Mouse (Mus musculus) thymus, postnatal 36 days (tissue): ENCODE results near the gene Itgb2l.

Source experiments
- DNase-seq, 2 experiments: peaks; one replicate each; pipeline ENCODE4 v3.0.0; 2022; ENCODE audit warnings: mixed read lengths in 2 of 2

Itgb2l gene

DNA sequence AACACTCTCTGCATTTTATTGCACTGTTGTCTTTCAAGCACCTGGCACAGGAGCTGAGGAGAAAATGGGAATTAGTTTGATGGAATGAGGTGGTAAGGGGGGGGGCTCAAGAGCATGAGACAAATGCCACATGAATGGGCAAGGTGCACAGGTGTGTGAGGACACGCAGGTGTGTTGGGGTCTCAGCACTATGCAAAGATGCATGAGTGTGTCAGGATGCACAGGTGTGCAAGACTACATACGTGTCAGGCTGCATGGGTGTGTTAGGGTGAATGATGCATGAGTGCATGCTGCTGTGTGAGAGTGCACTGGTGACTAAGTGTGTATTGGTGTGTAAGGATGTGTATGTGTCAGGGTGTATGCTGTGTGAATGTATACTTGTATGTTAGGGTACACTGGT lies 18.4 kb downstream of the Itgb2l start:
- no peak for DNase-seq

DNA sequence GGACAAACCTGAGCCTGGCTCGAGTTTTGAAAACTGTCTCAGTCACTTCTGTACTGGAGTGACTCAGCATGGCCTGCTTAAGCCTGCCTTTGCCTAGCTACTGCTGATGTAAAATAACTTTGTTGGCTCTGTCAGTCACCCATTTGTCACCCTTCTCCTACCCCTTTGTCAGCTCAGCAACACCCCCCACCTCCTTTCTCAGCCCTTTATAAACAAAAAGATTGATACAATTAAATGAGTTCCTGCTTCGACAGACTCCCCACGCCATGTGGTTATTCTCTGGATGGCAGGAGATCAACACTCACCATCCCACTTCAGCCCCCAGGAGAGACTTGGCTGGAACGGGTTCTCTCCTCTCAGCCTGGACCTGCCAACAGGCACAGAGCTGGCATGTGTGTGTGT lies 35.4 kb downstream of the Itgb2l start:
- DNase-seq, result no peak

DNA sequence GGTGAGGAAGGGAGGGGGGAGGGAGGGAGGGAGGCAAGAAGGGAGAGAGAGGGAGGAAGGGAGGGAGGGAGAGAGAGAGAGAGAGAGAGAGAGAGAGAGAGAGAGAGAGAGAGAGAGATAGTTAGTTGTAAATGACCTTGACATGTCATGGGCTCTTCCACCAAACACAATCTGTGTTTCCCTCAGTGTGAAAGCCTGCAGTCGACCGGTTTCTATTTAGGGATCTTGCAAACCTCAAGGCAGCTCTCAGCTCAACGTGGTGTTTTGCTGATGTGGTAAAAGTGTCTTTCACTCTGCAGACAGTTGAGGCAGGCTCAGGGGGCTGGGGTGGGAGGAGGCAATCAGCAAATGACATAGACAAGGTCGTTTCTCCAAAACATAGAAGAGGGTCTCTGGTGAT lies 37.1 kb downstream of the Itgb2l start:
- no peak for DNase-seq

DNA sequence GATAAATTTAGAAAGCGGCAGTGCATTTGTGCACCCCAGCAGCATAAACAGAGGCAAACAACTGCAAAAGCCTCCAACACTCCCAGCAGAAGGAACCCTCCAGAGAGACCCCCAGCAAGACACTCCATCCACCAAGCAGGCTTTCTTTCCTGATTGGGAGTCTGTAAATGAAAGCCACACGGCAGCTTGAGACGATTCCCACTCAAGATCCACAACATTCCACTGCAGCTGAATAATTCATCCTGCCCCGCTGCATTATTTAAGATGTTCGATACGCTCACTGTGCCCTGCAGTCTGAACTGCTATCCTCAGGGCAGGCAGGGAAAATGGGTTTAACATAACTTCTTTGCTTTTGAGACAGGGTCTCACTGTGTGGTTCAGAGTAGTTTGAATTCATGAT lies 41.1 kb downstream of the Itgb2l start:
- DNase-seq, result no peak

DNA sequence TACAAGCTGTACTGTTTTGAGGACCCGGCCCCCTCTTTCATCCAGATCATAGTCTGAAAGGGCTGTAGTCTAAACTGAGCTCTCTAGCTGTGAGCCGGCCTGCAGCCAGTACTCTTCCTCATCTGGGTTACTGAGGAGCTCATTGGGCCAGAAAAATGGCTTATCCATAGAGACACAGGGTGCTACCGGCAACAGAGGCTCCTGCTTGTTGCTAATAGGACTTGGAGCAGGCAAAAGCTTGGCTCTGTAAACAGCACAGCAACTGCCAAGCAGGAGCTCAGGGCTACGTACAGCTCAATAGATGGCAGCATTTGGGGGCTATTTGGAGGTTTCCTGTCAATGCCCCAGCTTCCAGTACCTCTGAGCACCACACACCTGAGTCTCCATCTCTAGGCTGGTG lies 43.4 kb downstream of the Itgb2l start:
- no peak for DNase-seq

DNA sequence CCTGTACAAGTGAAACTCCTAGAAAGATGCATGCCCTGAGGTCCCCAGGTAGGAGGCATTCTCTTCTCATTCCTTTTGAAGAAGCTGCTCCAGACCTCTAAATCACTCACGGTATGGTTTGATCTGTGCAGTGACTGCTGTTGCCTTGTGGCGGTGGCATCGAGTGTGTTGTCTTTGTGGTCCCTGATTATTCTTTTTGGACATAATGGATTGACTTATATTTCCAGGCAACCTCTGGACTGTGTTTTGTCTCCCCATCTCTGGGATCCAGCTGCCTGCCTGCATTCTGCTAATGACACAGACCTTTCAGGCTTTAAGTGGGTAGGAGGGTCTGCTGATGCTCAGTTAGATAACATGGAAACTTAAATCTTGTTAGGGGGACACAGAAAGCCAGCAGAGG lies 44.6 kb downstream of the Itgb2l start:
- no peak for DNase-seq

DNA sequence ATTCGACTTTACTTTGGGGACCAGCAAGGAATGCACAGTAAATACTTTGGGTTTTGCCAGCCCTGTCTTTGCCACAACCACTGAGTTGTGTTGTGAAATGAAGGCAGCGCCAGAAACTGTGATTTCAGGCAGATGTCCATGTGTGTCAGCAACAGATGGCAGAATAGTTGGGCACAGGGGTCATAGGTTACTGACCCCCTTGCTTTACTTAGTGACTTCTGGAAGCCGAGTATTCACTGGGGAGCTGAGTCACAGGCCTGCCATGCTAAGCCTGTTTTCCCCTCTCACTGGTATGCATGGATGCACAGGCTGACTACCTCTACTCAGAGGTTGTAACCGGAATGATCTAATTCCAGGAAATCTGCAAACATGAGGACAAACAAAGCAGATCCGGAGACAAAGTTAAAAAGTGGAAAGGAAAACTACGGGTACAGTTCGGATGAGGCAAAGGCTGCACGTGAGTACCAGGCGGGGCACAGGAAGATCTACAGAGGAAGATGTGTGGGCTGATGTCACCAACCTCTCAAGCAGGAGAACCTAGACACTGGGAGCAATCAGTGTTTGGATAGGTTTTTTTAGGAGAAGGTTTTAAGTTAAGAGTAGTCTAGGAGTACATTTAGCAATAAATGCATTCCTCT lies 47.3 kb downstream of the Itgb2l start:
- no peak for DNase-seq

DNA sequence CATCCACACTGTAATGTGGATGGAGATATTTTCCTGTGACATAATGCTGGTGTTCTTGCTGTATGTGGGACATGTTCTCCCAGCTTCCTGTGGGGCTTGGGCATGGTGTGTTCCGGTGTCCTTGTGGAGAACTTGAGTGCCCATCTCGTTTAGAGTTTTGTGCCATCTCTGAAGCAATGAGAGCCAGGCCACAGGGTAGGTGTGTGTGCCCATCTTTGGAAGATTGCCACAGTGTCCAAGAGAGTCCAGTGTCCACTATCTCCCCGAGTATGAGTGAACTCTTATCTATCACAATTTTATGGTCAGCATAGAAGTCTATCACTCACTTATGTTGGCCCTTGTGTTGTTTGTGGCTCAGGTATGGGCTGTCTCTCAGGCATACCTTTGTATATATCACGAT lies 47.9 kb downstream of the Itgb2l start:
- no peak for DNase-seq

DNA sequence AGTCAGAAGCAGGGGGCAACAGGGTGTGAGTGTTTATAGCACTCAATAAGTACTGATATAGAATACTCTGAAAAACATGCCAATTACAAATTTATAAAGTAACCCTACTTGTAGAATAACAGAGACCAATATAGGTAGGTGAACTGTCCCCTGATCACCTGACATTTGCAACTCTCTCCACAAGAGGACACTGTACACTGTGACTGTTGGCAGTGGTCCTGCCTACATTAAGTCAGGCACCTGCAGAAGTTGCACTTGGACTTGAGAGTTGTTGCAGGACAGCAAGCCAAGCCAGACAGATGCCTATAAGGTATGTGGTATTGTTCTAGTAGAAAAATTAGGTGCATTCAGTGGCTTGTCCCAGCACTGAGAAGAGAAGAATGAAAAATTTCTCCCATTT lies 52.3 kb downstream of the Itgb2l start:
- DNase-seq, result no peak

DNA sequence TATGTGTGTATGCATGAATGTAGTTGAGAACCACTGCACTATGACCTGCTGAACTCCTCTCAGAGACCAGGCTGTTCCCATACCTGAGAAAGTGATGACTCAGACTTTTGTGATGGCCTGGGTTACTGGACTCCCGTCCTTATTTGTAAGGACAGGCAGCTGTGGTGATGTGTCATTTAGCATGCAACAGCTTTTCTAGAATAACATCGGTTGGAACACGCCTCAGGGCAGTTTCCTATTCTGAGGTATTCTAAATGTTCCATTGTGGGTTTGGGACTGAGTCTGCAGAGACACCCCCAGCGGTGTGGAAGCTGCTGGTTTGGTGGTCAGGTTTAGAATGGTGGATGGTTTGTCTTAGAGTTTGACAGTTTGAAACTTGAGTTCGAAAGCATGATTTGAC lies 54.9 kb downstream of the Itgb2l start:
- DNase-seq, result no peak

DNA sequence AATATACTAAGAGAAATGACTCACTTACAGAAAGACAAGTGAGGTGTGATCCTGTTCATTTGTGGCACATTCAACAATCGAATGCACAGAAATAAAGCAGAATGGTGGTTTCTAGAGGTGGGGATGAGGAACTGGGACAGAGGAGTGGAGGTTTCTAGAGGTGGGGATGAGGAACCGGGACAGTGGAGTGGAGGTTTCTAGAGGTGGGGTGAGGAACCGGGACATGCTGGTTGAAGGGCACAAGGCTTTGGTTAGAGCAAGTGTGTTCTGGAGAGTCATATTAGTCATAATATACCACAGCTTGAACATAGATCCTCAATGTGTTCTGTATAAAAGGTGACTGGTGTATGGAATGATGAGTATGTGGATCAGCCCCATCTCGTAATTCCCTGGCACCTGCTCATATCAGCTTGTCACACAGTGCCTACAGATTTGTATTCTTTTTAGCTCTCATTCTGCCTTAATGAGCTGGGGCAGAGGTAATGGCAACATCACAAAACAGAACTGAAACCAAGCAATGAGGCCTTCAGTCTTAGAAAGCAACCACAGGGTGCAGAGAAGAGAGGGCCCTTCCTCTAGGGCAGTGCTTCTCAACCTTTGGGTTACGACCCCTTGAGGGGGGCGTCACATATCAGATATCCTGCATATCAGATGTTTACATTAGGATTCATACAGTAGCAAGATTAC lies 55.6 kb downstream of the Itgb2l start:
- no peak for DNase-seq

DNA sequence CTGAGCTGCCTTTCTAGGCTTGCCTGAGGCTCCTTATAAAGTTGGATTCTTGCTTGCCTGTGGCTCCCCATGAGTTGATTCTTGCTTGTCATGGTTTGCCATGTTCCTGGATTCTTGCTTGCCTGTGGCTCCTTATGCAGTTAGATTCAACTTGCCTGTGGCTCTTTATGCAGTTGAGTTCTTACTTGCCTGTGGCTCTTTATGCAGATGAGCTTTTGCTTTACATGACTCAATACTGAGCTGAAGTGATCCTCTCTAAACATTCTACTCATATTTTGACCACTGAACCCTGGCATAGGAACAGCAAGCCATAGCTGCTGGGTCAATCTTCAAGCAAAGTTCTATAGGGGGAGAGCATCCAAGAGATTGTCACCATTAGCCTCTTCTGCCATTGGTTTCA lies 58.7 kb downstream of the Itgb2l start:
- DNase-seq, result no peak

DNA sequence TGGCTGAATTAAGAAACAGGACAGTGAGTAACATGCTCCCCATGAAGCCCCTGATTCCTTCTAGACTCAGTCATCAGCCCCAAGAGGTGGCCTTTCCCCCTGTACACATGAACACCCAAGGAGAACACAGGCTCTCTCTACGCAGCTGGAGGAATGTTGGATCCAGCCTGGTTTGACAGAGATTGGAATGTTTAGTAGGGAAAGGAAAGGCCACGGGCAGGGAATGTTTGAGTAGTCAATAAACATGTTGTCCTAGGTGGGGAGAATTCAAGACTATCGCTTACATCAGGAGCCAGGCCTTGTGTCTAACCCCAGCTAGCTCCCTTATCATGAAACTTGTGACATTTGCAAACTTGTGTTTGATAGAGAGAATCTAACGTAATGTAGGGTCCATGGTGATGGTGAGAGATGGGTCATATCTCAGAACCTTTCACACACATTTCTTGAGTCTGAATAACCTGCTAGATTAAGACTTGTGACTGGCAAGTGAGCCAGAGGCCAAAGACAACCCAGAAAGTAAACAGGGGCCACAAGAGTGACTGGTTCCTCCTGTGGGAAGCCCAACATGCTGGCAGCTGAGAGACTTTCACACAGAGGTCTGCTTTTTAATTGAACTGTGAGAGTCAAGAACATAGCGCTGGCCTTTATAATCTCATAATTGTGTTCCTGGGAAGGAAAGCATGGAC lies 60.8 kb downstream of the Itgb2l start:
- DNase-seq, result no peak

DNA sequence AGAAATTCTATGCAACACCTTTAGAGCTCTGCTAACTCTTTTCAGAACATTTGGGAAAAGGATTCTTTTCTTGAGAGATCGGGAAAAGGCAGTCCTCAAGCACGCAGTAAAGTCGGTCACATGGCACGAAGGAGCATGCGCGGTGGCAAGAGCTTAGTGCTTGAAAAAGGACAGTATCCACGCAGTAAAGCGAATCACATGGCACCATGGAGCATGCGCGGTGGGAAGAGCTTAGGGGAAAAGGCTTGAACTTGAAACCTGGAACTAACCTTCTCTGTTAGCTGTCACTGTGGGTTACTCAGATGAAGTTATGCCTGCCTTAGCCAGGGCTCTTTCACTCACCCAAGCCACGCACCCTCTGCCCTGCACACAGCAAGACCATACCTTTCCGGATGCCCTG lies 62.0 kb downstream of the Itgb2l start:
- no peak for DNase-seq

DNA sequence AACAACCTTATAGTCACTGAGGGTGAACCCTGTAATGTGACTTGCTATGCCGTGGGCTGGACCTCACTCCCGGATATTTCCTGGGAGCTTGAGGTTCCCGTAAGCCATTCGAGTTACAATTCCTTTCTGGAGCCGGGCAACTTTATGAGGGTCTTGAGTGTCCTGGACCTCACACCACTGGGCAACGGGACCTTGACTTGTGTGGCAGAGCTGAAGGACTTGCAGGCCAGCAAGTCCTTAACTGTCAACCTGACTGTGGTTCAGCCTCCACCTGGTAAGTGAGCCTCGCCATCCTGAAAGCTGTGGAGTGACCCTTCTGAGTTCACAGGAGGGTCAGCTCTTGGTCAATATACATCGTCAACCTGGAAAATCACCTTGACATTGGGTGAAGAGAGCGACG lies 65.3 kb downstream of the Itgb2l start:
- DNase-seq, result no peak

DNA sequence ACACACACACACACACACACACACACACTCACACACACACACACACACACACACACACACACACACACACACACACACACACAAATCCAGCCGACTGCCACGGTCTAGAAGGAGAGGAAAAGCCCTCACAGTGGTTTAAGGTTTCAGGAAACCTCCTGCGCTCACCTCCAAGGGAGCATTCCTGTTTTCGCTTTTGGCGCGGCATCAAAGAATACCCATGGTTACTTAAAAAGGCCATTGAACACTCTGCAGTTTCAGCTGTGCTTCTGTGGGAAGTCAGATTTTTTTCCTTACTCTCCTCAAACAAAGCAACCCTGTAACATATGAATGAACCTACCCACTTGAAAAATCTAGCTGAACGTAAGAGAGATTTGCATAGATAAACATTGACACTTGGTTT lies 67.1 kb downstream of the Itgb2l start:
- no peak for DNase-seq

DNA sequence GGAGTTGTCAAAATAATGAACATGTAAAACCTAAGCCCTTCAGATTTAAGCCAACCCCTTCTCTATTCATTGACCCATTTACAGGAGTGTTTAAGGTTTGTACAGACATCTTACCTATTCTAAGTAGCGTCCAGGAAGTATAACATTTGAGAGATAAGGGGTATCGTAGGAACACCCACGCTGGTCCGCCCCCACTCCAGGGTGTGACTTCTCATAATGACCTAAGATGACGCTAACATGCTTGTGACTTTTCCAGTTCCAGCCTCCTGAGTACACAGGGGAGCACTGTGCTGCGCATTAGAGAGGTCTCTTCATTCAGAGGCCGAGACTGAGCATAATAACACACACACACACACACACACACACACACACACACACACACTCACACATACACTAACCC lies 67.9 kb downstream of the Itgb2l start:
- no peak for DNase-seq

DNA sequence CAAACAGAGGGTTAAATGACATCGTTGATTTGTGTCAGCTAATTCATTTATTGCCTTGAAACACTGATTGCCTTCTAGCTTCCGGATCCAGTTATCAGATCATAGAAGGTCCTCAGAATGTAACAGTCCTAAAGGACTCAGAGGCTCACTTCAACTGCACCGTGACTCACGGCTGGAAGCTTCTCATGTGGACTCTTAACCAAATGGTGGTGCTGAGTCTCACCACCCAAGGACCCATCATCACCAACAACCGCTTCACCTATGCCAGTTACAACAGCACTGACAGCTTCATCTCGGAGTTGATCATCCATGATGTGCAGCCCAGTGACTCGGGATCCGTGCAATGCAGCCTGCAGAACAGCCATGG lies 70.7 kb downstream of the Itgb2l start:
- DNase-seq, result no peak
